Mouse (Mus musculus) ES-Bruce4 (cell line): ENCODE measurements around the gene Cnnm2. TPM values are rescaled to one million over a fixed set of nuclear protein-coding genes. Genes with fewer than 3 reads are reported as not detected.

Experiments used
- H3K27ac ChIP-seq: 2 replicates; pipeline ENCODE4 v1.5.1; 2012; ENCODE audit warnings: low read length, inconsistent platforms; ENCODE audit not compliant: insufficient read depth
- H3K27me3 ChIP-seq: 2 replicates; pipeline ENCODE4 v1.6.1; 2012; ENCODE audit warnings: mild to moderate bottlenecking, low read length, inconsistent platforms; ENCODE audit not compliant: control insufficient read depth, poor library complexity, insufficient read depth, severe bottlenecking
- H3K36me3 ChIP-seq: 2 replicates; pipeline ENCODE4 v1.6.1; 2012; ENCODE audit warnings: inconsistent platforms, mild to moderate bottlenecking, low read length, moderate library complexity; ENCODE audit not compliant: control insufficient read depth, poor library complexity, insufficient read depth, severe bottlenecking
- H3K4me1 ChIP-seq: one replicate; pipeline ENCODE4 v1.8.1; 2011; ENCODE audit warnings: low read length; ENCODE audit not compliant: control insufficient read depth, insufficient read depth
- H3K4me3 ChIP-seq: 2 replicates; pipeline ENCODE4 v1.5.1; 2011; ENCODE audit warnings: low read depth, mild to moderate bottlenecking, low read length
- H3K9ac ChIP-seq: 2 replicates; pipeline ENCODE4 v1.6.1; 2012; ENCODE audit warnings: low read depth, mild to moderate bottlenecking, inconsistent platforms; ENCODE audit not compliant: poor library complexity, severe bottlenecking
- H3K9me3 ChIP-seq: replicated peaks from 2 replicates; pipeline ENCODE4 v1.6.1; 2012; ENCODE audit warnings: mild to moderate bottlenecking, low read length, inconsistent platforms; ENCODE audit not compliant: control insufficient read depth, poor library complexity, insufficient read depth, severe bottlenecking
- CTCF ChIP-seq: IDR thresholded peaks from one replicate; pipeline ENCODE4 v1.8.1; 2011; ENCODE audit warnings: low read depth, low read length
- EP300 ChIP-seq: IDR thresholded peaks from 2 replicates; pipeline ENCODE4 v1.6.1; 2011; ENCODE audit warnings: low read depth, low read length; ENCODE audit not compliant: insufficient read depth
- POLR2A ChIP-seq: IDR thresholded peaks from one replicate; pipeline ENCODE4 v1.8.1; 2011; ENCODE audit warnings: low read length; ENCODE audit not compliant: insufficient read depth
- polyA plus RNA-seq: library from polyadenylated mRNA; stranded (reverse); fragments of >200 nt; gene quantifications from 2 replicates; pipeline ENCODE4 v1.2.4, GENCODE M21; 2011; ENCODE audit warnings: low read depth; ENCODE audit not compliant: missing spikeins, insufficient read depth, insufficient read length

Cnnm2 gene
- polyA plus RNA-seq, 1 experiment = 14.8 TPM

DNA sequence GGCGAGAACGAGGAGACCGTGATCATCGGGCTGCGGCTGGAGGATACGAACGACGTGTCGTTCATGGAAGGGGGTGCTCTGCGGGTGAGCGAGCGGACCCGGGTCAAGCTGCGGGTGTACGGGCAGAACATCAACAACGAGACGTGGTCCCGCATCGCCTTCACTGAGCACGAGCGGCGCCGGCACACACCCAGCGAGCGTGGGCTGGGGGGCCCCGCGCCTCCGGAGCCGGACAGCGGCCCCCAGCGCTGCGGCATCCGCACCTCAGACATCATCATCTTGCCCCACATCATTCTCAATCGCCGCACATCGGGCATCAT, 535 bp downstream of the Cnnm2 start:
- Histone ChIP-seq H3K27ac (no peak overlapping the region), H3K27me3 (no peaks in the 10 kb centered on the region), H3K9me3 (no peaks in the 10 kb centered on the region), H3K9ac (peak overlapping the region; percentile 75), H3K4me3 (peak overlapping the region; percentile 75), H3K4me1 (peaks cover 2% of the 10 kb centered on the region), H3K36me3 (no peaks in the 10 kb centered on the region)
- TF ChIP-seq EP300 = no peak
- TF ChIP-seq POLR2A = no peak
- no peak for TF ChIP-seq CTCF

DNA sequence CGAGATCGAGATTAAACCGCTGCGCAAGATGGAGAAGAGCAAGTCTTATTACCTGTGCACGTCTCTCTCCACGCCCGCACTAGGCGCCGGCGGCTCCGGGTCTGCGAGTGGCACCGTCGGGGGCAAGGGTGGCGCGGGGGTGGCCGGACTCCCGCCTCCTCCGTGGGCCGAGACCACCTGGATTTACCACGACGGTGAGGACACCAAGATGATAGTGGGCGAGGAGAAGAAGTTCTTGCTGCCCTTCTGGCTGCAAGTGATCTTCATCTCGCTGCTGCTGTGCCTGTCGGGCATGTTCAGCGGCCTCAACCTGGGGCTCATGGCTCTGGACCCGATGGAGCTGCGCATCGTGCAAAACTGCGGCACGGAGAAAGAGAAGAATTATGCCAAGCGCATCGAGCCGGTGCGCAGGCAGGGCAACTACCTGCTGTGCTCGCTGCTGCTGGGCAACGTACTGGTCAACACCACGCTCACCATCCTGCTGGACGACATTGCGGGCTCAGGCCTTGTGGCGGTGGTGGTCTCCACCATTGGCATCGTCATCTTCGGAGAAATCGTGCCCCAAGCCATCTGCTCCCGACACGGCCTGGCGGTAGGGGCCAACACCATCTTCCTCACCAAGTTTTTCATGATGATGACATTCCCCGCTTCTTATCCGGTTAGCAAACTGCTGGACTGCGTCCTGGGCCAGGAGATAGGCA, 1.0 kb downstream of the Cnnm2 start:
- H3K27ac ChIP-seq = no peak overlapping the region
- H3K9ac ChIP-seq = peak overlapping the region; percentile 75
- H3K4me3 ChIP-seq = peak overlapping the region; percentile 75
- no peaks in the 10 kb centered on the region for H3K36me3 ChIP-seq
- TF ChIP-seq CTCF = no peak
- TF ChIP-seq EP300 = no peak
- no peak for TF ChIP-seq POLR2A
- peaks cover 2% of the 10 kb centered on the region for H3K4me1 ChIP-seq
- no peaks in the 10 kb centered on the region for H3K27me3 ChIP-seq
- no peaks in the 10 kb centered on the region for H3K9me3 ChIP-seq

DNA sequence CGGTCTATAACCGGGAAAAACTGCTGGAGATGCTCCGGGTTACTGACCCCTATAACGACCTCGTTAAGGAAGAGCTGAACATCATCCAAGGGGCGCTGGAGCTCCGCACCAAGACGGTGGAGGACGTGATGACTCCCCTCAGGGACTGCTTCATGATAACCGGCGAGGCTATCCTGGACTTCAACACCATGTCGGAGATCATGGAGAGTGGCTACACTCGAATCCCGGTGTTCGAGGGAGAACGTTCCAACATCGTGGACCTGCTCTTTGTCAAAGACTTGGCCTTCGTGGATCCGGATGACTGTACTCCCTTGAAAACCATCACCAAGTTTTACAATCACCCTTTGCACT, 1.6 kb downstream of the Cnnm2 start:
- no peak overlapping the region for H3K27ac ChIP-seq
- no peaks in the 10 kb centered on the region for H3K27me3 ChIP-seq
- peaks cover 2% of the 10 kb centered on the region for H3K4me1 ChIP-seq
- TF ChIP-seq CTCF = no peak
- TF ChIP-seq POLR2A = no peak
- TF ChIP-seq EP300 = no peak
- H3K4me3 ChIP-seq = peak overlapping the region; percentile 75
- no peaks in the 10 kb centered on the region for H3K9me3 ChIP-seq
- peak overlapping the region; percentile 75 for H3K9ac ChIP-seq
- H3K36me3 ChIP-seq = no peaks in the 10 kb centered on the region

DNA sequence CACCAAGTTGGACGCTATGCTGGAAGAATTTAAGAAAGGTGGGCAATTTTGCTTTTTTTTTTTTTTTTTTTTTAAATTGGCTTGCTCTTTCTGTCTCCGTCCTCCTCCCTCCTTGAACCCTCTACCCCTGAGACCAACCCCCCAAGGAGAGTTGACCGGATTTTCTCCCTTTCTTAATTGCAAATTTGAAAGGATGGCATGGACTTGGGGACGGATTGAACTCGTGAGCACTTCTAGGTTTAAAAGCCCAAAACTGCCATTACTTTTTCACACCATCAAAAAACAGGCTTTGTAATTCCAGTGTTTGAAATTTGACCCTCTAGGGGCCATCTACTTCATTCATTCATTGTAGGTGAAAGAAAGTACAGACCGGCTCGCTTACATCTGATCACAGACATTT, 2.0 kb downstream of the Cnnm2 start:
- no peaks in the 10 kb centered on the region for H3K9me3 ChIP-seq
- no peak overlapping the region for H3K27ac ChIP-seq
- H3K4me3 ChIP-seq = peak overlapping the region; percentile 75
- TF ChIP-seq EP300 (no peak), CTCF (no peak), POLR2A (no peak)
- no peaks in the 10 kb centered on the region for H3K27me3 ChIP-seq
- peak overlapping the region; percentile 75 for H3K9ac ChIP-seq
- H3K36me3 ChIP-seq = no peaks in the 10 kb centered on the region
- peaks cover 2% of the 10 kb centered on the region for H3K4me1 ChIP-seq

DNA sequence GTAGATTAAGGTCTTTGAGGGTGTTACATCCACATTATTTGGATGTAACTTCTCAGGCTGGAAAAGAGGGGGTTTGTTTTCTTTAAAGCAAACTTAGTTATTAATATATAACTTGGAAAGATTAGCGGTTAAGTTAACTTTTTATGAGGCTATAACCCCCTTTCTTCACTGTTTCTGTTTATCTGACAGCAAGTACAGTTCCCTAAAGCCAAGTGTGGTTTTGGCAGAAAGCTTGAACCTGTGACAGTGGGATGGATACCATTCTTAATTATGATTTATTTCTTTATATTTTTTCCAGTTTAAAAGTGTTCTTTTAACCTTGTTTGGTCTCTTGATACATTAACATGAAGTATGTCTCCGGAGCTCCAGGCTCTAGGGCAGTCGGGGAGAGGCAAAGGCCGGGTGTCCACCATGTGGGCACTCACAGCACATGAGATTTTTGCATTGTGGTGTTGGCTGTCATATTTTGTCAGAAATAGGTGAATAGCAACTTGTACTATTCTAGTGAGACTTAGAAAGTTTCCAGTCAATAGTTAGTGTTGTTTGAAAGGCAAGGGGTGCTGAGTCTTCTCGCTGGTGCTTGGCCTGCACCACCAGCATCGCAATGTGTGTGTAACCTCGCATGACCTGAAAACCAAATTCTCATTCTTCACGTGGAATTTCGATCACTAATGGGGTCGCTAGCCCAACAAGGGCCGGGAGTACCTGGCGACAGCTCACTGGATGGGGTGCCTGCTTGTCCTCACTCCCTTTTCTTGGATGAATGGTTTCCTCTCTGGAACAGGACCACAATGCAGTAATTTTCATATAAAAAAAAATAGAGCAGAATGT, 2.8 kb downstream of the Cnnm2 start:
- Histone ChIP-seq H3K9me3 (no peaks in the 10 kb centered on the region), H3K9ac (no peak overlapping the region), H3K4me3 (peak overlapping the region; percentile 35), H3K27ac (no peak overlapping the region), H3K4me1 (peaks cover 2% of the 10 kb centered on the region), H3K27me3 (no peaks in the 10 kb centered on the region), H3K36me3 (no peaks in the 10 kb centered on the region)
- TF ChIP-seq POLR2A = no peak
- TF ChIP-seq EP300 = no peak
- no peak for TF ChIP-seq CTCF

DNA sequence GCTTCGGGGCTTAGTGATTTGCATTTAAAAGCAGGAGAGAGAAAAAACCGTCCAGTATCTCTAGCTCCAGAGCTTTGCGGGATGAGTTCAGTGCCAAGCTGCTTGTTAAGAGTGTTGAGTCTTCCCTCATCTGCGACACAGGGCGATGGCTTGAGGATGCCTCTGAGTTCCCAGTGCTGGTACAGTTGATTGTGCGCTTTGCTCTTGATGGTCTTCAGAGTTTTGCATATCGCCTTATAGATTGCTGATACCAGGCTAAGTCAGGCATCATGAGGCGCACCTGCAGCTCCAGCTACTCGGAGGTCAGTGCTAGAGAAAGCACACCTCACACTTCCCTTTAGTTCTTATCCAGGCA, 3.3 kb downstream of the Cnnm2 start:
- H3K4me3 ChIP-seq = peak overlapping the region; percentile 11

More for the DNA sequence above, 3.3 kb downstream of the Cnnm2 start:
- no peak for TF ChIP-seq EP300
- no peak for TF ChIP-seq POLR2A
- no peak for TF ChIP-seq CTCF
- Histone ChIP-seq H3K36me3 (no peaks in the 10 kb centered on the region), H3K27ac (no peak overlapping the region), H3K4me1 (peaks cover 2% of the 10 kb centered on the region), H3K9me3 (no peaks in the 10 kb centered on the region), H3K27me3 (no peaks in the 10 kb centered on the region), H3K9ac (no peak overlapping the region)
